Mouse (Mus musculus): ENCODE data around the gene Serhl.

Gene Serhl

GRCm38 (mm10) chr15:83085901-83086300, 3.4 kb upstream of the Serhl start:
- DNase-seq = peak; percentile 63

- no peak for DNase-seq
Measured at GRCm38 (mm10) chr15:83086636-83087328, 2.5 kb upstream of the Serhl start.

GRCm38 (mm10) chr15:83088495-83089428, 544 bp upstream of the Serhl start:
- no peak for DNase-seq

GRCm38 (mm10) chr15:83090874-83091273, 1.6 kb downstream of the Serhl start:
- no peak for DNase-seq

- peak; percentile 60 for DNase-seq
Measured at GRCm38 (mm10) chr15:83093687-83094086, 4.4 kb downstream of the Serhl start.

GRCm38 (mm10) chr15:83095950-83096349, 6.6 kb downstream of the Serhl start:
- DNase-seq = no peak

- peak; percentile 97 for DNase-seq
Measured at GRCm38 (mm10) chr15:83099533-83100331, 10.4 kb downstream of the Serhl start.

GRCm38 (mm10) chr15:83100332-83100662, 11.0 kb downstream of the Serhl start:
- no peak for DNase-seq

- no peak for DNase-seq
Measured at GRCm38 (mm10) chr15:83103111-83103510, 13.8 kb downstream of the Serhl start.

- DNase-seq = no peak
Measured at GRCm38 (mm10) chr15:83106426-83106825, 17.1 kb downstream of the Serhl start.

GRCm38 (mm10) chr15:83107814-83108213, 18.5 kb downstream of the Serhl start:
- DNase-seq = no peak

GRCm38 (mm10) chr15:83111290-83111689, 22.0 kb downstream of the Serhl start:
- DNase-seq = no peak

GRCm38 (mm10) chr15:83111874-83112273, 22.6 kb downstream of the Serhl start:
- DNase-seq = no peak

GRCm38 (mm10) chr15:83112898-83113297, 23.6 kb downstream of the Serhl start:
- DNase-seq = peak; percentile 89

- no peak for DNase-seq
Measured at GRCm38 (mm10) chr15:83114106-83114505, 24.8 kb downstream of the Serhl start.

- DNase-seq = no peak
Measured at GRCm38 (mm10) chr15:83115071-83115470, 25.8 kb downstream of the Serhl start.

GRCm38 (mm10) chr15:83118360-83118759, 29.1 kb downstream of the Serhl start:
- DNase-seq = peak; percentile 65

- peak; percentile 69 for DNase-seq
Measured at GRCm38 (mm10) chr15:83121709-83122565, 32.6 kb downstream of the Serhl start.

GRCm38 (mm10) chr15:83122566-83123145, 33.4 kb downstream of the Serhl start, which contains the start of gene Rrp7a:
TSS of gene Rrp7a (minus strand) at chr15:83122801.
- peak; percentile 97 for DNase-seq

- DNase-seq = no peak
Measured at GRCm38 (mm10) chr15:83124625-83125024, 35.3 kb downstream of the Serhl start.

- DNase-seq = no peak
Measured at GRCm38 (mm10) chr15:83126582-83126981, 37.3 kb downstream of the Serhl start.

GRCm38 (mm10) chr15:83127037-83127436, 37.7 kb downstream of the Serhl start:
- DNase-seq = peak; percentile 50

Measured in lung, postnatal 10 days (tissue).